Mouse (Mus musculus): ENCODE data around the gene Zfp143. TPM values are rescaled to one million over a fixed set of nuclear protein-coding genes. Genes with fewer than 3 reads are reported as not detected.

The Zfp143 gene
- total and polyA plus RNA-seq, 2 experiments from 2014 or later, result 9.6 to 21.0 TPM

DNA sequence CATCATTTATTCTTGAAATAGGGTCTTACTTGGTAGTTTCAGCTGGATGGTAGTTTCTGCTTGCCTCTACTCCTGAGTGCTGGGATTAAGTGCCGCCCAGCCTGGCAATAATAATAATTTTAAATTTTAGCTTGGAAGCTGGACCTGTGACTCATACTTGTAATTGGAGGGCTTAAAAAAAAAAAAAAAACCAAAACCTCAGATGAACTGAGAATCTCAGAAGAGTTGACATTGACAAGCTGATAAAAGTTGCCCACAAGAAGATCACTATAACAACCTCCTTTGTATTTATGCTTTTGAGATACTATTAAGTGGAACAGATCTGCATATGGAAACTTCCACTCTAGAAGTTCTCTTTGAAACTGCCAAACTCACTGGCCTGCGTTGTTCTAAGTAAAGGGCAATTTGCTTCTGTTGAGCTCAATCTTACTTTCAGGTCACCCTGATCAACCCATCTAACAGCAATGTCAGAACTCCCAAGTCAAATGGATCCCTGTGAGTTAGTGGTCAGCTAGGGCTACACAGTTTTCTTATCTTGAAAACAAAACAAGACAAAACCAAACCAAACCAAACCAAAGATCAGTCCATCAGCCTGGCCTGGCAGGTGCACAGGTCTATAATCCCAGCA is 59.3 kb downstream of the Zfp143 start:
- Histone ChIP-seq H3K4me2 (ENCODE audit: low read depth, low read length) (peak overlapping the region; percentile 90), H3K27ac (ENCODE audit: low read depth) (peak overlapping the region; percentile 91), H3K36me3 (replicated peaks; ENCODE audit: control insufficient read depth, insufficient read depth, low read length) (no peaks in the 10 kb centered on the region), H3K27me3 (ENCODE audit: control insufficient read depth, insufficient read depth, low read length) (no peaks in the 10 kb centered on the region), H3K9me3 (replicated peaks; ENCODE audit: control insufficient read depth, low read length) (no peaks in the 10 kb centered on the region), H3K4me1 (ENCODE audit: control insufficient read depth, insufficient read depth) (peaks cover 17% of the 10 kb centered on the region), H3K4me3 (ENCODE audit: low read depth, low read length) (peak overlapping the region; percentile 88; the same call in 1 of the 2 replicates), H3K9ac (replicated peaks; ENCODE audit: low read depth, low read length) (peak overlapping the region; percentile 43; the same call in 1 of the 2 replicates)
- DNase-seq (ENCODE audit: low spot score) (no peak), ATAC-seq (ENCODE audit: insufficient read depth, low read depth) (no peak)
- 64% methylated on average over 2 of the region's 2 CpGs for WGBS
- TF ChIP-seq CTCF (IDR thresholded peaks at IDR 0.05; ENCODE audit: low read depth), result no peak
- no peak for TF ChIP-seq EP300 (IDR thresholded peaks at IDR 0.05; ENCODE audit: low read depth)

DNA sequence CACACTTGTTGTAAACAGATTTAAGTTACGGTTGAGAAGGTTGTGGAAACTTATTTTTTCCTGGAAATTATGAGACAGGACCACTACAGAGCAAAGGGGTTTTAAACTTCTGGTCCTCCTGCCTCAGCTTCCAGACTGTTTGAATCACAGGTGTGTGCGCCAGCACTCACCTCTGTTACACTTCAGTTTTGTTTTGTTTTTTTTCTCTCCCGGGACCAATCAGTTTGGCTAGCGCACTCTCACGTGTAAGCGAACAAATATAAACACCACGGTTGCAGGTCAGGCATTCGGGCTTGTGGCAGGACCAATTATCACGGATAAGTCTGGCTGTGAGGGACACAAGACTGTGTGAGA is 60.1 kb downstream of the Zfp143 start:
- Histone ChIP-seq H3K9ac (replicated peaks; ENCODE audit: low read depth, low read length) (peak overlapping the region; percentile 43), H3K27ac (ENCODE audit: low read depth) (peak overlapping the region; percentile 91), H3K4me2 (ENCODE audit: low read depth, low read length) (peak overlapping the region; percentile 90), H3K27me3 (ENCODE audit: control insufficient read depth, insufficient read depth, low read length) (no peaks in the 10 kb centered on the region), H3K9me3 (replicated peaks; ENCODE audit: control insufficient read depth, low read length) (no peaks in the 10 kb centered on the region), H3K36me3 (replicated peaks; ENCODE audit: control insufficient read depth, insufficient read depth, low read length) (no peaks in the 10 kb centered on the region), H3K4me1 (ENCODE audit: control insufficient read depth, insufficient read depth) (peaks cover 17% of the 10 kb centered on the region), H3K4me3 (ENCODE audit: low read depth, low read length) (peak overlapping the region; percentile 88)
- DNase-seq (ENCODE audit: low spot score) (no peak), ATAC-seq (ENCODE audit: insufficient read depth, low read depth) (no peak)
- TF ChIP-seq EP300 (IDR thresholded peaks at IDR 0.05; ENCODE audit: low read depth) (no peak), CTCF (IDR thresholded peaks at IDR 0.05; ENCODE audit: low read depth) (no peak)
- 2% methylated on average over 9 of the region's 9 CpGs for WGBS

DNA sequence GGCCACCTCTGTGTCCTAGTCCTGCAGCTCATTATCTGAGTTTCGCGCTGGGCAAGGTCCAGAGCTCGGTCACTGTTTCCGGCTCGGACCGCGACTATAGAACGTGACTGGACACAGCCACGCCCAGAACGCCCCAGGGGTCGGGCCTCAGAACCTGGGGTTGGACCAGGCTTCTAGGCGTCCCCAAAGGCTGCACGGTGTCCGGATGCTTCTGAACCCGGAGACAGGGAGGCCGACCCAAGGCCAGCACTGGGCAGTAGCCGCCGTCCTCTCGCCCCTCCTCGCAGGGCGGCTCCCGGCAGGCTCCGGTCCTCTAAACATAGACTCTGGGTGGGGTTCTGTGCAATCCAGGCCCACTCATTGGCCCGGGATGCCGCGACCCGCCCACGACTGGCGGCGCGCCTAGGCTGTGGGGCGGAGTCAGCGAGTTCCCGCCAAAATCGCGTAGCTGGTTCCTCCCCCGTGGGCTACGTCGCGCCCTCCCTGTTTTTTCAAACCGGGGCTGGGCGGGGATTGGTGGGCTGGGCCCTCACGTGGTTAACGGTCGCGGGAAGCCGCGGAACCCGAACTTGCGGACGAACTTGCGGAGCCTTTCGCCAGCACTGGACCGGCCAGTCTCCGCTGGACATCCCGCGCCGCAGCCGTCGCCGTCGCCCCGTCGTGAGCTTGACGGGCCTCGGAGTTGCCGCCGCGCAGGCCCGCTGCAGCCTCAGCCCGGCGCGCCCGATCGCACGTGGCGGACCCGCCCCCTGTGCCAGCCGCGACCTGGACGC is 60.7 kb downstream of the Zfp143 start, which contains the start of gene Wee1:
Gene Wee1 (plus strand): TSS at position 531 of the 773 bp plus-strand sequence.
- peaks cover 17% of the 10 kb centered on the region for H3K4me1 ChIP-seq (ENCODE audit: control insufficient read depth, insufficient read depth)
- no peaks in the 10 kb centered on the region for H3K9me3 ChIP-seq (replicated peaks; ENCODE audit: control insufficient read depth, low read length)
- H3K9ac ChIP-seq (replicated peaks; ENCODE audit: low read depth, low read length), result peak within 1 kb of the TSS; percentile 91
- DNase-seq (ENCODE audit: low spot score), result peak; percentile 98
- H3K4me3 ChIP-seq (ENCODE audit: low read depth, low read length), result peak within 1 kb of the TSS; percentile 88
- no peaks in the 10 kb centered on the region; the same call in 1 of the 2 replicates for H3K36me3 ChIP-seq (replicated peaks; ENCODE audit: control insufficient read depth, insufficient read depth, low read length)
- peak within 1 kb of the TSS; percentile 97 for H3K27ac ChIP-seq (ENCODE audit: low read depth)
- under 1% methylated on average over 81 of the region's 81 CpGs for WGBS
- no peaks in the 10 kb centered on the region for H3K27me3 ChIP-seq (ENCODE audit: control insufficient read depth, insufficient read depth, low read length)
- peak within 1 kb of the TSS; percentile 90 for H3K4me2 ChIP-seq (ENCODE audit: low read depth, low read length)
- TF ChIP-seq EP300 (IDR thresholded peaks at IDR 0.05; ENCODE audit: low read depth), result peak; percentile 85
- no peak for TF ChIP-seq CTCF (IDR thresholded peaks at IDR 0.05; ENCODE audit: low read depth)
- ATAC-seq (ENCODE audit: insufficient read depth, low read depth), result peak; percentile 93

DNA sequence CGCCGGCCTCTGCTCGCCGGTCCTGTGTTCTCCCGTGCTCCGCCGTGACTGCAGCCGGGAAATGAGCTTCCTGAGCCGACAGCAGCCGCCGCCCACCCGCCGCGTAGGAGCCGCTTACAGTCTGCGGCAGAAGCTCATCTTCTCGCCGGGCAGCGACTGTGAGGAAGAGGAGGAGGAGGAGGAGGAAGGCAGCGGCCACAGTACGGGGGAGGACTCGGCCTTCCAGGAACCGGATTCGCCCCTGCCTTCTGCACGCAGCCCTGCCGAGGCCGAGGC is 61.2 kb downstream of the Zfp143 start:
- under 1% methylated on average over 24 of the region's 27 CpGs for WGBS
- Histone ChIP-seq H3K36me3 (replicated peaks; ENCODE audit: control insufficient read depth, insufficient read depth, low read length) (peaks cover 3% of the 10 kb centered on the region), H3K4me3 (ENCODE audit: low read depth, low read length) (peak overlapping the region; percentile 88), H3K27ac (ENCODE audit: low read depth) (peak overlapping the region; percentile 97), H3K4me1 (ENCODE audit: control insufficient read depth, insufficient read depth) (peaks cover 15% of the 10 kb centered on the region), H3K4me2 (ENCODE audit: low read depth, low read length) (peak overlapping the region; percentile 90), H3K9me3 (replicated peaks; ENCODE audit: control insufficient read depth, low read length) (no peaks in the 10 kb centered on the region), H3K27me3 (ENCODE audit: control insufficient read depth, insufficient read depth, low read length) (no peaks in the 10 kb centered on the region), H3K9ac (replicated peaks; ENCODE audit: low read depth, low read length) (peak overlapping the region; percentile 91)
- ATAC-seq (ENCODE audit: insufficient read depth, low read depth) (no peak), DNase-seq (ENCODE audit: low spot score) (no peak)
- no peak for TF ChIP-seq EP300 (IDR thresholded peaks at IDR 0.05; ENCODE audit: low read depth)
- no peak for TF ChIP-seq CTCF (IDR thresholded peaks at IDR 0.05; ENCODE audit: low read depth)

DNA sequence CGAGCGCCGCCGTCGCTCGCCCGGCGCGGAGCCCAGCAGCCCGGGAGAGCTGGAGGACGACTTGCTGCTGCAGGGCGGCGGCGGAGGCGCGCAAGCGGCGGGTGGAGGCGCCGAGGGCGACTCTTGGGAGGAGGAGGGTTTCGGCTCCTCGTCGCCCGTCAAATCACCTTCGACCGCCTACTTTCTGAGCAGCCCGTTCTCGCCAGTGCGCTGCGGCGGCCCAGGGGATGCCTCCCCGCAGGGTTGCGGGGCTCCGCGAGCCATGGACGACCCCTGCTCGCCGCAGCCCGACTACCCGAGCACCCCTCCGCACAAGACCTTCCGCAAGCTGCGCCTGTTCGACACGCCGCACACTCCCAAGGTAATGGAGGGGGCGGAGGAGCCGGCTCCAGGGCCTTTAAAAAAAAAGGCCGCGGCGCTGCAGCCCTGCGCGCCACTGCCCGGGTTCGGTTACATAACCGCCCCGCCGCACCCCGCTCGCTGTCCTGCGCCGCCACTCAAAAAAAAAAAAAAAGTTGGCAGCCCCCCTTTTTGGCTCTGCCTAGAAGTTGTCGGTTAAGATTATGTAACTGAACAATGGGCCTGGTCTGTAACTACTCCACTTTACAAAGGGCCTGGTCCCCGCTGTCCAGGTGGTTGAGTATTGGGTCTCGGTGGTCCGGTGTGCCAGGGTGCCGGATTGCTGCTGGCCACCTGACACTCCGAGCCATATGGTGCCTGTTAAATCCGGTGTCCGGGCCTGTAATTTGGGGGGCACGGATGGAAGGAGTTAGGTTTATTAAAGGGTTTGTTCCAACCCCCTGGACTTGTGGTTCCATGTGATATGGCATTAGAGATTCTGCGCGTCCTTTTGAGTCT is 61.8 kb downstream of the Zfp143 start:
- TF ChIP-seq CTCF (IDR thresholded peaks at IDR 0.05; ENCODE audit: low read depth) (no peak), EP300 (IDR thresholded peaks at IDR 0.05; ENCODE audit: low read depth) (peak; percentile 51; the same call in 1 of the 2 replicates)
- under 1% methylated on average over 68 of the region's 74 CpGs for WGBS
- DNase-seq (ENCODE audit: low spot score), result peak; percentile 57
- no peaks in the 10 kb centered on the region for H3K27me3 ChIP-seq (ENCODE audit: control insufficient read depth, insufficient read depth, low read length)
- H3K9ac ChIP-seq (replicated peaks; ENCODE audit: low read depth, low read length), result peak overlapping the region; percentile 91
- H3K4me1 ChIP-seq (ENCODE audit: control insufficient read depth, insufficient read depth), result peaks cover 9% of the 10 kb centered on the region; the same call in 1 of the 2 replicates
- peak overlapping the region; percentile 88 for H3K4me3 ChIP-seq (ENCODE audit: low read depth, low read length)
- H3K36me3 ChIP-seq (replicated peaks; ENCODE audit: control insufficient read depth, insufficient read depth, low read length), result peaks cover 9% of the 10 kb centered on the region
- H3K9me3 ChIP-seq (replicated peaks; ENCODE audit: control insufficient read depth, low read length), result no peaks in the 10 kb centered on the region
- ATAC-seq (ENCODE audit: insufficient read depth, low read depth), result peak; percentile 2
- H3K4me2 ChIP-seq (ENCODE audit: low read depth, low read length), result peak overlapping the region; percentile 90
- H3K27ac ChIP-seq (ENCODE audit: low read depth), result peak overlapping the region; percentile 97

Data from heart, postnatal 0 days (tissue).